Mouse (Mus musculus) ES-E14 (cell line): ENCODE measurements around the gene Psmd8. TPM values are rescaled to one million over a fixed set of nuclear protein-coding genes. Genes with fewer than 3 reads are reported as not detected.

Source experiments
- DNase-seq: peaks from one replicate; pipeline ENCODE4 v3.0.0-alpha.2; 2013; ENCODE audit warnings: low read depth, low spot score
- H3K27ac ChIP-seq: 2 replicates; pipeline ENCODE4 v1.5.1; 2012; ENCODE audit warnings: low read depth, mild to moderate bottlenecking, low read length, moderate library complexity, mixed read lengths; ENCODE audit not compliant: poor library complexity, insufficient read depth, severe bottlenecking
- H3K36me3 ChIP-seq: 2 replicates; pipeline ENCODE4 v1.6.1; 2012; ENCODE audit warnings: mild to moderate bottlenecking, low read length, moderate library complexity, mixed read lengths; ENCODE audit not compliant: control insufficient read depth, poor library complexity, insufficient read depth, severe bottlenecking
- H3K4me1 ChIP-seq, 2 experiments: fragments of 150-350 bp in 1 of 2; sonication (generic) in 1 of 2; 2 replicates each; pipeline ENCODE4 v1.6.1; 2012; ENCODE audit warnings: low read length in 2 of 2, mild to moderate bottlenecking in 1 of 2, mixed read lengths in 1 of 2; ENCODE audit not compliant: control insufficient read depth in 2 of 2, insufficient read depth in 2 of 2, poor library complexity in 1 of 2
- H3K4me3 ChIP-seq, 2 experiments: fragments of 150-350 bp in 1 of 2; sonication (generic) in 1 of 2; 2 replicates each; pipeline ENCODE4 v1.5.1; 2012; ENCODE audit warnings: low read length in 2 of 2, low read depth in 1 of 2, mild to moderate bottlenecking in 1 of 2, mixed read lengths in 1 of 2; ENCODE audit not compliant: insufficient read depth in 1 of 2, poor library complexity in 1 of 2, severe bottlenecking in 1 of 2
- H3K9ac ChIP-seq: 2 replicates; pipeline ENCODE4 v1.6.1; 2012; ENCODE audit warnings: low read depth, mild to moderate bottlenecking, low read length, mixed read lengths; ENCODE audit not compliant: poor library complexity, insufficient read depth, severe bottlenecking
- H3K9me3 ChIP-seq: fragments of 150-350 bp; sonication (generic); 2 replicates; pipeline ENCODE4 v1.6.1; 2012; ENCODE audit warnings: low read depth, mild to moderate bottlenecking, low read length; ENCODE audit not compliant: control insufficient read depth, insufficient read depth
- CHD2 ChIP-seq: IDR thresholded peaks from 2 replicates; pipeline ENCODE4 v1.6.1; 2014; ENCODE audit warnings: mild to moderate bottlenecking, low read depth, low read length, inconsistent platforms
- HCFC1 ChIP-seq: IDR thresholded peaks from 2 replicates; pipeline ENCODE4 v1.6.1; 2012; ENCODE audit warnings: low read length, inconsistent platforms, borderline replicate concordance; ENCODE audit not compliant: insufficient read depth
- MAFK ChIP-seq: IDR thresholded peaks from 2 replicates; pipeline ENCODE4 v1.6.1; 2014; ENCODE audit warnings: mild to moderate bottlenecking, low read depth, low read length, inconsistent platforms; ENCODE audit not compliant: insufficient read depth
- ZC3H11A ChIP-seq: IDR thresholded peaks from 2 replicates; pipeline ENCODE4 v1.6.1; 2012; ENCODE audit warnings: low read depth, mild to moderate bottlenecking, inconsistent platforms, low read length, borderline replicate concordance
- ZNF384 ChIP-seq: IDR thresholded peaks from 2 replicates; pipeline ENCODE4 v1.6.1; 2012; ENCODE audit warnings: low read depth, low read length, inconsistent platforms
- in situ Hi-C, 2 experiments: fragments of 600-800 bp; cut with MboI; formaldehyde crosslinking; loops; one replicate each; pipeline ENCODE4 v1.15.1; 2025; ENCODE audit warnings: low sequenced_read_pairs in 2 of 2, inconsistent platforms in 1 of 2; ENCODE audit not compliant: unreplicated experiment in 2 of 2
- total RNA-seq: library from RNA; depleted of rRNA; stranded (reverse); fragments of 300-350 nt; gene quantifications from 2 replicates; pipeline ENCODE4 v1.2.3, GENCODE M21; 2012

Gene Psmd8
- total RNA-seq, 1 experiment = 211 TPM

DNA sequence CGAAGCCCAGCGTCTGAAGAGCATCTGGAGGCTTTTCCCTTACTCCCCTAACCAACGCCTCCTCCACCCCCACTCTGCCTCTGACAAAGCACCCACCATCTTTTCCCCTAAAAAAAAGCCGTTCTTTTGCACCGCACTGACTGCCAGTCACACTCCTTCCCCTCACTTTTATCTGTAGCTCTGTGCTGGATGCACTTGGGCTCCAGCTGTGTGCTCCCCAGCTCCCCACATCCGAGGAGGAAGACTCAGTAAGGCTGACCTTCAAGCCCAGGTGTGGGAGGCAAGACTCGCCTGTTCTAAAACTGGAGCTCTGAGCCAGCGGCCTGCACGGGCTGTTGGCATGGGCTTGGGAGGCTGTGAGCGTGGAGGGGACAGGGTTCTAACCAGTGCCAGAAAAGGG, 29.0 kb downstream of the Psmd8 start:
- Histone ChIP-seq H3K4me1 (peaks cover 0 to 4% of the 10 kb centered on the region in 2 experiments; a peak in 1 of 4 replicates), H3K9ac (no peak overlapping the region)
- no peak for TF ChIP-seq HCFC1
- TF ChIP-seq ZC3H11A = no peak
- no peak for TF ChIP-seq CHD2
- no peak for TF ChIP-seq MAFK
- TF ChIP-seq ZNF384 = no peak

DNA sequence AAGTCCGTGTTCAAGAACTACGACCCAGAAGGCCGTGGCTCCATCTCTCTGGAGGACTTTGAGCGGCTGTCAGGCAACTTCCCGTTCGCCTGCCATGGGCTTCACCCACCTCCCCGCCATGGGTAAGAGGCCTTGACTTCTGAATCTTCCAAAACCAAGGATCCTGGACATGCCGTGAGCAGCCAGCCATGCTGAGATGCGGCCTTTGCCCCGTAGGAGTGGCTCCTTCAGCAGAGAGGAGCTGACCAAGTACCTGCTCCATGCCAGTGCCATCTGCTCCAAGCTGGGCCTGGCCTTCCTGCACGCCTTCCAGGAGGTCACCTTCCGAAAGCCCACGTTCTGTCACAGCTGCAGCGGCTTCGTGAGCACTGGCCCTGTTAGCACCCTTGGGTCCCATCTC, 31.7 kb downstream of the Psmd8 start:
- Histone ChIP-seq H3K27ac (no peak overlapping the region), H3K9ac (no peak overlapping the region), H3K36me3 (no peaks in the 10 kb centered on the region; the same call in 1 of the 2 replicates), H3K4me1 (no peaks in the 10 kb centered on the region; a peak in 1 of 4 replicates), H3K9me3 (no peaks in the 10 kb centered on the region), H3K4me3 (no peak overlapping the region)
- in situ Hi-C loops = no loop called here
- TF ChIP-seq MAFK (no peak), ZC3H11A (no peak), CHD2 (no peak), HCFC1 (no peak), ZNF384 (no peak)
- DNase-seq = no peak

More for the DNA sequence above, 29.0 kb downstream of the Psmd8 start:
- H3K27ac ChIP-seq = no peak overlapping the region
- no peak for DNase-seq
- no peaks in the 10 kb centered on the region for H3K9me3 ChIP-seq
- H3K36me3 ChIP-seq = no peaks in the 10 kb centered on the region; the same call in 1 of the 2 replicates
- no peak overlapping the region for H3K4me3 ChIP-seq
- in situ Hi-C loops = no loop called here

DNA sequence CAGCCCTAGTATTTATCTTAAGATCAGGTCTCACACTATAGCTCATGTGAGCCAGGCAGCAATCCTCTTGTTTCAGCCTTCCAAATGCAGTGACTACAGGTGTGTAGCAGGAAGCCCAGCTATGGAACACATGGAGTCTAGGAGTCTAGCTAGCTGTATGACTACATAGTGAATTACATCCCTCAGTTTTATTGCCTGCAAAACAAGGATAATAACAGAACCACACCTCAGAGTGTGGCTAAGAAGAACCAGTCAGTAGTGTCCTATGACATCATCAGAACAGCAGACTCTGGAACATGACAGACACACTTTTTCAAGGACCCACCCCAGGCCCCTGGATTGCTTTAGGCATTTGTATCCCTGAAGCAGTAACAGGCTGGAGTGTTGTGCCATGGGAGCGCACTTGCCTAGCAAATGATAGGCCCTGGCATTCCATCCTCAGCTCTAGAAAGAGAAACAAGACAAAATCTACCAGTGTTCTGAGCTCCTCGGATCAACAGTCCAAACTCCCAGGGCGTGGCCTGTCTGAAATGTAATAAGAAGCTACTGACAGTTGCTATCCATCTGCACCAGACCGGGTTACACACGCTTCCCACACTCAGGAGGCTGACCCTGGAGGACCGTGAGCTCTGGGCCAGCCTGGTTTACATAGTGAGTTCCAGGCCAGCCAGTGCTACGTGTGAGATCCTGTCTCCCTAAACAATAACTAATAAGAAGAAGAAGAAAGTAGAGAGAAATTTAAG, 33.7 kb downstream of the Psmd8 start:
- no peak for TF ChIP-seq ZNF384
- no peak for TF ChIP-seq ZC3H11A
- TF ChIP-seq MAFK = no peak
- TF ChIP-seq CHD2 = no peak
- no peak for TF ChIP-seq HCFC1
- Histone ChIP-seq H3K4me1 (no peaks in the 10 kb centered on the region; a peak in 1 of 4 replicates), H3K9ac (no peak overlapping the region), H3K4me3 (no peak overlapping the region), H3K36me3 (no peaks in the 10 kb centered on the region; the same call in 1 of the 2 replicates), H3K27ac (no peak overlapping the region), H3K9me3 (no peaks in the 10 kb centered on the region)
- in situ Hi-C loops = no loop called here
- DNase-seq = no peak

DNA sequence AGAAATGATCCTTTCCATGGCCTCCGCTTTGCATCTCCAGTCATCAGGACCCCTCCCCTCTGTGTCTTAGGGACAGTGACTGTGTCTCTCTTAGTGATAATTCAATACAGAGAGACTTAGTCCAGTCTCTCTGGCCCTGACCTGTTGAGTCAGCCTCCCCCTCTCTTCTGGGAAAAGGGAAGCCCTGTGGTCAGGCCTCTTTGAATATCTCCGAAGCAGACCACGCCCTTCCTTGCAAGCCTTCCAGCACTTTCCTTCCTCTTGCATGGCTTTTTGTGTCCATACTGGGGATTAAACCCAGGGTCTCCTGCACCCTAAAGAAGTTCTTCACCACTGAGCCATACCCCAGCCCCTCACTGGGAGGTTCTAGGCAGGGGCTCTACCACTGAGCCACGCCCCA, 36.5 kb downstream of the Psmd8 start:
- no peak overlapping the region for H3K9ac ChIP-seq
- H3K9me3 ChIP-seq = no peaks in the 10 kb centered on the region
- no peaks in the 10 kb centered on the region; the same call in 1 of the 2 replicates for H3K36me3 ChIP-seq
- in situ Hi-C loops = no loop called here
- no peak overlapping the region for H3K27ac ChIP-seq
- peaks cover 0 to 3% of the 10 kb centered on the region in 2 experiments; a peak in 2 of 4 replicates for H3K4me1 ChIP-seq
- no peak overlapping the region for H3K4me3 ChIP-seq
- TF ChIP-seq ZNF384 (no peak), ZC3H11A (no peak), HCFC1 (no peak)
- no peak for DNase-seq
